Mouse (Mus musculus) layer of hippocampus, adult 9-10 months (tissue): ENCODE measurements around the gene Lgr5.

Experiments
- DNase-seq: peaks from one replicate; pipeline ENCODE4 v3.0.0; 2022; ENCODE audit warnings: low spot score

Lgr5 gene

GRCm38 (mm10) chr10:115421976-115422375 lies 165.6 kb downstream of the Lgr5 start:
- no peak for DNase-seq

- DNase-seq, result no peak
Measured at GRCm38 (mm10) chr10:115414056-115414455, 173.5 kb downstream of the Lgr5 start.

GRCm38 (mm10) chr10:115413496-115413895 lies 174.1 kb downstream of the Lgr5 start:
- no peak for DNase-seq

GRCm38 (mm10) chr10:115406393-115406792 lies 181.2 kb downstream of the Lgr5 start:
- peak; percentile 22 for DNase-seq
